Mouse (Mus musculus) ZHBTc4 (cell line): ENCODE measurements around the gene Gramd4.
A peak's percentile ranks its signal among the peaks of the same experiment; 100 is the strongest.

Experiments
- DNase-seq: peaks from one replicate; pipeline ENCODE4 v3.0.0-alpha.2; 2011; ENCODE audit warnings: low read depth, low spot score

The Gramd4 gene

DNA sequence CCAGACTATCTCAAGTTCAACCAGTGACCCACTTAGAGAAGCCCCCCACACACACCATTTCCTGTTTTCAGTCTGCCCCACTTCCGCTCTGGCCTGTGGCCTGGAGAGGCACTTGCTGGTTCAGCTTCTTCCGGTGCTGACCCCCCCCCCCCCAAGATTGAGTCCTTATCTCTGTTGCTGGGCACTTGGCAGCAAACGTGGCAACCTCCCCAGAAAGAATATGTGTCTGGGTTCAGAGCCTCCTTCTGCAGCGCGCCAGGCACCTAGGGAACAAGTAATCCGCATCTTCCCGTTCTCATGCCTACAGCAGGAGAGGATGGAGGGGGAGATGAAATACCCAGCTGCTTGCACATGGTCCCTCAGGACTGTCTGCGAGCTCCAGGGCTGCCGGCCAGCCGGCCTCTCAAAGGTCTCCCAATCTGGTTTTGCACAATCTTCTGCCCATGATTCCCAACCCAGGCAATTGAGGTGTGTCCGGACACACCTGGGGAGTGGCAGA is 124.5 kb downstream of the Gramd4 start:
- DNase-seq = no peak

DNA sequence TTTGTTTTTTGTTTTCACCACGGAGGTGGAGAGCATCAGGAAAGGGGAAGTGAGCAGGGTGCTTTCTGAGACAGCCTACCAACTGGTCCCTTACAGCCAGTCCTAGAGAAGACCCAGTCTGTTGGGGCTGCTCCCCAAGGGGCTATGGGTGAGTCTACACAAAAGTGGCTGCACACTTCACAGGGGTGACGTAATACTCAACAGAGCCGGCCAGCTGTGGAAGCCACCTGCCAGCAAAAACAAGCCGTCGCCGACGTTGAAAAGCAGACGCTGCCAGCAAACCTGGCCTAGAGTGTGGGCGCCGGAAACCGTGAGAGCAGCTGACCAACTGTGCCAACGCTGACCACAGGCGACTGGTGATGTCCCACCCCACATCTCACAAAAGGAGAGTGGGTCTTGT is 125.2 kb downstream of the Gramd4 start:
- no peak for DNase-seq

GRCm38 (mm10) chr15:86183484-86183883 is 126.0 kb downstream of the Gramd4 start:
- DNase-seq = no peak

DNA sequence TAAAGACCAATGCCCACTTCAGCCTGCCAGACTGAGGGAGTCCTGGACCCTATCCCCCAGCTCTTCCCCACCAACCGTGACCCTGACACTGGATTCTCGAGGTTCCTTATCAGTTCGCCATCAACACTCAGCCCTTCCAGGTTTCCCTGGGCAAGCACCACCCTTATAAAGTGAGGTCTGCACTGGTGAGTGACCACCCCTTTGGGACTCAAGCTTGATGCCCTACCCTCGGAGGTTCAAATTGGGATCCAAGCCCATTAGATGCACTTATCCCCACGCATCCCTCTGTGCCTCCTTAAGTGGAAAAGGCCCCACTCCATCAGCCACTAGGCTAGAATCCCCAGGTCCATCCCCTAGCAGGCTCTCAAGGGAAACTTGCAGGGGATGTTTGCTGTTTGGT is 126.6 kb downstream of the Gramd4 start:
- no peak for DNase-seq

- DNase-seq = peak; percentile 61
Measured at GRCm38 (mm10) chr15:86184851-86185688, 127.6 kb downstream of the Gramd4 start.

GRCm38 (mm10) chr15:86185689-86186569 is 128.4 kb downstream of the Gramd4 start, which contains the start of gene Cerk:
Gene Cerk, minus strand, starts transcription at chr15:86186141.
- DNase-seq = peak; percentile 86

DNA sequence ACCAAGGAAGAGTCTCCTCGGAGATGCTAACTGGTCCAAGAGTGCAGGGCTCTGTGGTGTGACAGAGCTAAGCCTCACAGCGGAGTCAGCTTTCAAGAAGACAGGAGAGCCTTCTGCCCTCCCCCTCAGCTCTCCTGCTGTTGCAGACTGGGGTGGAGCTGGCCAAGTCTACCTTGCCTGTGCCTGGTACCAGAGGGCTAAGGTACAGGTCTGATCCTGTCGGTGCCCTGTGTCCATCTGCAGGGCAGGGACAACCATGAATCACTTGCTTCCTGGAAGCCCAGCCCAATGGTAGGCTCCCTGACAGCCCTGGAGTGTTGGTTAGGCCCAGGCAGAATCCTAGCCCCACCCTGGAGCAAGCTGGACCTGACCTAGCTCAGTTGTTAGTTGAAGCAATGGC is 129.2 kb downstream of the Gramd4 start:
- no peak for DNase-seq
